Mouse (Mus musculus) myocyte (in vitro differentiated cells): ENCODE measurements around the gene Ehbp1.

Experiments used
- MYOD1 ChIP-seq, 3 experiments: IDR thresholded peaks; one replicate each; pipeline ENCODE4 v1.6.1; 2011; ENCODE audit warnings: control low read depth in 2 of 3, low read depth in 2 of 3, mild to moderate bottlenecking in 2 of 3, moderate library complexity in 1 of 3; ENCODE audit not compliant: insufficient read length in 2 of 3, control insufficient read depth in 1 of 3
- MYOG ChIP-seq, 3 experiments: IDR thresholded peaks; one replicate each; pipeline ENCODE4 v1.6.1; 2011; ENCODE audit warnings: control low read depth in 2 of 3, low read depth in 2 of 3, mild to moderate bottlenecking in 2 of 3; ENCODE audit not compliant: insufficient read length in 2 of 3, control insufficient read depth in 1 of 3, insufficient read depth in 1 of 3
- POLR2A ChIP-seq: IDR thresholded peaks from one replicate; pipeline ENCODE4 v1.6.1; 2011; ENCODE audit warnings: low read depth, mild to moderate bottlenecking, control low read depth, moderate library complexity; ENCODE audit not compliant: insufficient read length
- TCF12 ChIP-seq: IDR thresholded peaks from one replicate; pipeline ENCODE4 v1.6.1; 2011; ENCODE audit warnings: mild to moderate bottlenecking, control low read depth; ENCODE audit not compliant: poor library complexity, insufficient read depth, severe bottlenecking
- USF1 ChIP-seq: IDR thresholded peaks from one replicate; pipeline ENCODE4 v1.6.1; 2011; ENCODE audit warnings: low read depth, mild to moderate bottlenecking, control low read depth, moderate library complexity

GRCm38 (mm10) chr11:22125188-22125587 is 216.9 kb downstream of the Ehbp1 start:
- TF ChIP-seq TCF12: no peak
- no peak for TF ChIP-seq USF1
- TF ChIP-seq POLR2A: no peak
- TF ChIP-seq MYOD1 (IDR thresholded peaks at IDR 0.05; ENCODE audit: control insufficient read depth in 1 of 3, insufficient read length in 2 of 3, low read depth in 2 of 3): no peak
- TF ChIP-seq MYOG (IDR thresholded peaks at IDR 0.05; ENCODE audit: control insufficient read depth in 1 of 3, insufficient read depth in 1 of 3, insufficient read length in 2 of 3, low read depth in 2 of 3): no peak
